Mouse (Mus musculus) thymus, postnatal 14 days (tissue): Measurements from ENCODE around the gene Dennd2a.

Experiments used
- DNase-seq: peaks from one replicate; pipeline ENCODE4 v3.0.0; 2021

Dennd2a gene

GRCm38 (mm10) chr6:39503476-39503875, 54.2 kb downstream of the Dennd2a start:
- no peak for DNase-seq

DNA sequence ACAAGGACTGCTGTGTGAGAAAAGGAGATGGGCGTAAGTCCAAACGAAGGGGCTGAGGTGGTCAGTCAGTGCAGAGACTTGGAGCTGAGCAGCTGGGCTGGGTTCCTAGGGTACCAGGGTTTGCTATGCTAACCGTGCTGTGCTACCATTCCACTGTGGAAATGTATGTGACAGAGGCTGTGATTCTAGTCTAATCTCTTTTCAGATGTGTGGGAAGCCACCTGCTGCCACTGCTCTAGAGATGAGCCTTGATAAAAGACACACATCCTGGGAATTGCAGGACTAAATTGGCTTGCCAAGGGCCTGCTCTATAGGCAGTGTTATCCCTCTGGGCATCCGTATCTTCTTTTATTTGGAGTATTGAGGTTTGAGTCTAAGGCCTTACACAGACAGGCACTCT, 60.5 kb downstream of the Dennd2a start:
- DNase-seq = no peak

GRCm38 (mm10) chr6:39493129-39493714, 64.4 kb downstream of the Dennd2a start:
- DNase-seq = no peak

DNA sequence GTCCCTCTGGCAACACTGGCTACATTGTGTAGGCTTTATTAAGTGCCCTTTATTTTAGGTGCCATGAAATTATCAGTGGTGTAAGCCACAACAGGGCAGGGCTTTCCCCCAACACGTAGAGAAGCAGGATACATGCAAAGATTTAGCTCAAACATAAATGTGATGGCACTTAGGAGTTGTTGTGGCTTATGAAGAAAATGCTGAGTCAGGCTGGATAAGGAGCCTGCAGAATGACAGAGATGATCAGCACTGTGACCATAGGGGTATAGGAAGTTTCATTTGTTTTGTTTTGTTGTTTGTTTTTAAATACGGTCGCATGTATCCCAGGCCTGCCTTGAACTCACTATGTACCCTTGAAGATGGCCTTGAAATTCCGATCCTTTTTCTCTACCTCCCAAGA, 65.5 kb downstream of the Dennd2a start:
- no peak for DNase-seq

DNA sequence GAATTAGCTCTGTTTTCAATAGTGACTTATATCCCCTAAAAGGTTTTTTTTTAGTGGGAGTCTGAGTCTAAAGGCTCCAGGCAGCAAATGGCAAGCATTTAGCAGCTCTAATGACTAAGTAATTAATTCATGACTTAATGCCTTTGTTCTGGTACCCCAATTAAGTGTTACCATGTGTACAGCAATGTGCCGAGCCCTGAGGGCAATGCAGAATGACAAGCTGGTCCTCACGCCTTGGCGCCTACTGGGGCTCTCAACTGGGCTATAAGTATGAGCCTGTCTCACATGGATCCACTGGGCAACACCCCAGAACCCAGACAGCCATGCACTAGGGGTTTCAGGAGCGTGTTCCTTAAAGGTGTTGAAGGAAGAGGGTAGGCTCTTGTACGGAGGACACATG, 66.5 kb downstream of the Dennd2a start:
- no peak for DNase-seq

GRCm38 (mm10) chr6:39488292-39488691, 69.4 kb downstream of the Dennd2a start:
- no peak for DNase-seq

DNA sequence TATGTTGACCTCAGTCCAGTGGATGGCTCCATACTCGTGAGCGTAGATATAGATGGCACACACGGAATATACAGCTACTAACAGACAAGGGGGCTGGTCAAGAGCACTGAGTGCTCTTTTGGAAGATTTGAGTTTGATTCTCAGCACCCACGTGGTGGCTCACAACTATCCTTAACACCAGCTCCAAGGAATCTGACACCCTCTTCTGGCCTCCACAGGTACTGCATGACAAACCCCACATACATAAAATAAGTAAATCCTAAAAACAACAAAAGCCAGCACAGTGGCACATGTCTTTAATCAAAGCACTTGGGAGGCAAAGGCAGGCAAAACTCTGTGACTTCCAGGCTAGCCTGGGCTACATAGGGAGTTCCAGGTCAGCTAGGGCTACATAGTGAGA, 74.0 kb downstream of the Dennd2a start:
- no peak for DNase-seq

GRCm38 (mm10) chr6:39478509-39479150, 79.0 kb downstream of the Dennd2a start:
- DNase-seq = no peak

DNA sequence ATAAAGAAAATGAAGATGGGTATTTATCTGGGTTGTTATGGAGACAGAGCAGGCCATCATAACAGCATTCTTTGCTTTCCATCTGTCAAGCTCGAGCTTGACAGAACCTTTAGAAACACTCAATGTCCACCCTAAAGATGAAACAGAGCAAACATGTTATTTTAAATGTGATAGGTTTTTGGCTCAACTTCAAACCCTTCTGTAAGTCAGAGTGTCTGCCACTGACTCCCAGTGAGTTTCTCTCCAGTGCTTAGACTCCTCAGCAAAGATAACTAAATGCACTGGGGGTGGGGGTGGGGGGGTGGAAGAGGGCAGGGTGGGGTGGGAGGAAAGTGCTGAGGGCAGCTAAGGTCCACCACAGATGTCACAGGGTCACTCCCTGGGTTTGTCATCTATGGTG, 81.0 kb downstream of the Dennd2a start:
- DNase-seq = no peak

DNA sequence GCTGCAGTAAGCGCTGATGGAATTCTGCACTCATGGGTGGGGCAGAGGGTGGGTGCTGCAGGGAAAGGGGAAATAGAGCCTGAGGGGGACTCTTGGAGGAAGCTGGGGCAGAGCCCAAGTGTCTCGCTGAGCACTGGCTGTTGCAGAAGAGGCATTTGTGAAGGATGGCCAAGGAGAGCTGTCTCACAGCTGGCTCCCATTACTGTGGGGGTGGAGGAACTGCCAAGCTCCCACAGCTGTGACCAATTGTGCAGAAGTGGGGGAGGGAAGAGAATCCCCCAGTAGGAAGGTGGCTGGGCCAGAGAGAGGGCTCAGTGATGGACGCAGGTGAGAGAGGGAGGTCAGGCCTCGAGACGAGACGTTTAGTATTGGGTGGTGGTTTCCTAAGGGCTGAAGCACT, 83.2 kb downstream of the Dennd2a start:
- DNase-seq = no peak

- DNase-seq = no peak
Observed at GRCm38 (mm10) chr6:39472837-39473236, 84.8 kb downstream of the Dennd2a start.

- no peak for DNase-seq
Observed at GRCm38 (mm10) chr6:39472271-39472670, 85.4 kb downstream of the Dennd2a start.

DNA sequence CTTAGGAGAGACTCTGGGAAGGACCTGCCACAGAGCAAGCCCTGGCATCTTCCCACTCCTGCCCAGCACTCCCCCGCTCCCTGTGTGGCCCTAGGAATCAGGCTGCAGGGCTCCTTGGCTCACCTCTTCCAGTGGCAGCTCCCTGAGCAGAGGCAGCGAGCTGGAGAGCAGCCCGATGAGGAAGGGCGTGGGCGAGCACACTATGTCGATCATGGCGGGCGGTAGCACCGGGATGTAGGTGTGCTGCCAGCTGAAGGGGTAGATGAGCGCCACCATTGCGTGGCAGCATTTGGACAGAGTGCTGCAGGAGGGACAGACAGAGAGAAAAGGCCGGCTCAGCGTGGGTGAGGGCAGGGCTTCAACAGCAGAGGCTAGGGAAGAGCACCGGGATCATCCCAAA, 87.6 kb downstream of the Dennd2a start:
- DNase-seq = no peak

DNA sequence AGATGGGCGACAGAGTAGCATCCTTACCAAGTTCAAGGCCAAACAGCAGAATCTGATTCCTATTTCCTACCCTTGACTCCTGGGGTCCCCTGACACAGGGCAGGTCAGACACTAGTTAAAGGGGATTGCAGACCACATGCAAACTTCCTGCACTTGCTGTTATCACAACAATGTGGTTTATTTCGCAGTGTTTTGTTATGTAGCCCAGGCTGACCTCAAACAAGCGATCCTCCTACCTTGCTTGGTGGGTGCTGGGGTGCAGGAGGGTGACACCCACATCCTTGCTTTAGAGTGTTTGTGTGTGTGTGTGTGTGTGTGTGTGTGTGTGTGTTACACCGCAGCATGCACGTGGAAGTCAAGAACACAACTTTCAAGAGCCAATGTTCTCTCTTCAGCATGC, 88.2 kb downstream of the Dennd2a start:
- no peak for DNase-seq

GRCm38 (mm10) chr6:39462621-39463538, 94.8 kb downstream of the Dennd2a start:
- DNase-seq = peak; percentile 81

- peak; percentile 45 for DNase-seq
Observed at GRCm38 (mm10) chr6:39460040-39460439, 97.6 kb downstream of the Dennd2a start.

DNA sequence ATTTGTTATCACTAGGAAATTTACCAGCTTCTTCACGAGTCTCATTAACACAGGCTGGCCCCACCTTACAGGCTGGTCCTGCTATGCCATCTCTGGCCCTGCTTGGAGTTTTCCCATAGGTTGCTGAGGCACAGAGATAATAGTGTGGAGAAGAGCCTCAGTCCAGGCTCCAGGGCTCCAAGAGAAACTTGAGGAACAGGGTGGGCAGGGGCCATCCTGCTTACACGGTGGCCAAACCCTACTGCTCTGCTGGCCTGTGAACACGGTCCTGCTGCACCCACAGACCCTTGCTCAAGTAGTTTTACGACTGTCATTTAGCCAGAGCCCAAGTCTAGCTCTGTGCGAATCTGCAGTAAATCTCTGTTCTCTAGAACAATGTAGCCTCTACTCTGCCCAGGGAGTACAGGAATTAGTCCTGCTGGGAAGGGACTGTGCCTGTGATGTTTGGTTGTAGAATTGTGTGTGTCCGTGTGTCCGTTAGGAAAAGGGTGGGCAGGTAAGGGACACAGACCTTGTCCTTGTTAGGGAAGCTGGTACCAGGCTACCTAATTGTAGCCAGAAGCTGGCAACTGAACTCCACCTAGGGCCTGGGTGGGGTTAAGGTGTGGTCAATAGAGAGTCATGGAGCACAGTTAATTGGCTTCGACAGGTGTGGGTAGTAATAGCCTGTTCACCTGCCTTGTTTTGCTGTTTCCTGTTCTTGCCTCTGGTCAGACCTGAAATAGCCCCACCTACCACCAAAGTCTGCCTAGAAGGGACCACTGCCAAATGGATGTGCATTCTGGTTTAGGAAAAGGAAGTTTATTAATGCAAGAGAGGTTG, 102.1 kb downstream of the Dennd2a start:
- DNase-seq = no peak

DNA sequence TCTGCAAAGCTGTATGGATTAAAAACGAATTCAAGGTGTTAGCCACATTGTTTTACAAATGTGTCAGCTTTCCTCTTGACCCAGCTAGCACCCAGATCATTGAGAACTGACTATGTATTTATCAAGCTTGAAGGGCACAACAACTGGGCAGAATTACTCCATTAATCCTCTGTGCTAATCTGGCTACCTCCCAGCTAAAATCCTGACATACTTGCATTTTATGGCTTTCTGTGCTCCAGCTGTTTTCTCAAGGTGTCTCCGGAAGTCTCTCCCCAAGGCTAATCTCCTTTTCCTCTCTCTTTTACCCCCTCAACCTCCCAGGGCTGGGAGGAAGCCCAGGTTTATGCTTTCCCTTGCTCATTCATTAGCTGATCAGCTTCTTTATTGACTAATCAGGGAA, 103.1 kb downstream of the Dennd2a start:
- no peak for DNase-seq

DNA sequence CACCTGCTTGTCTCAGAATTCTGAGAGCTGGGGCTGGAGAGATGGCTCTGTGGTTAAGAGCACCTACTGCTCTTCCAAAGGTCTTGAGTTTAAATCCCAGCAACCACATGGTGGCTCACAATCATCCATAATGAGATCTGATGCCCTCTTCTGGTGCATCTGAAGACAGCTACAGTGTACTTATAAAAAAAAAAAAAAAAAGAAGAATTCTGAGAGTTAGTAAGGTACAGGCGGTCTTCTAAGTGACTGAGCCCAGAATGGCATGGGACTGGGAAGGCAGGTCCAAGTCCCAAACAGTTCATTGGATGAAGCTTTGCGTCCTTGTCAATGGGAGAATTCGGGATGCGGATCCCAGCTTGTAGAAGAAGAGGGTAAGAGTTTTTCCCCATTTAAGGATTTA, 104.1 kb downstream of the Dennd2a start:
- no peak for DNase-seq

DNA sequence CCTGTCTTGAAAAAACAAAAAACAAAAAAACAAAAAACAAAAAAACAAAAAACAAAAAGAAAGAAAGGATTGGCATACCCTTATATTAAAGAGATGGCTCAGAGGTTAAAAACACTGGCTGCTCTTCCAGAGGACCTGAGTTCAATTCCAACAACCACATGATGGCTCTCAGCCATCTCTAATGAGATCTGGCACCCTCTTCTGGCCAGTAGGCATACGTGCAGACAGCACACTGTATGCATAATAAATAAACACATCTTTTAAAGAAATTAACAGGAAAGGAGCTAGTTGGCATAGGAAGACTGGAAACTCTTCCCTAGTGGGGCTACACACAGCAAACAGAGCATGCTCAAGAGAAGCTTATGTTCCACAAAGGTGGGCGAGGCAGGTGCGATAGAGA, 106.6 kb downstream of the Dennd2a start:
- peak; percentile 20 for DNase-seq

- no peak for DNase-seq
Observed at GRCm38 (mm10) chr6:39450580-39450979, 107.1 kb downstream of the Dennd2a start.

DNA sequence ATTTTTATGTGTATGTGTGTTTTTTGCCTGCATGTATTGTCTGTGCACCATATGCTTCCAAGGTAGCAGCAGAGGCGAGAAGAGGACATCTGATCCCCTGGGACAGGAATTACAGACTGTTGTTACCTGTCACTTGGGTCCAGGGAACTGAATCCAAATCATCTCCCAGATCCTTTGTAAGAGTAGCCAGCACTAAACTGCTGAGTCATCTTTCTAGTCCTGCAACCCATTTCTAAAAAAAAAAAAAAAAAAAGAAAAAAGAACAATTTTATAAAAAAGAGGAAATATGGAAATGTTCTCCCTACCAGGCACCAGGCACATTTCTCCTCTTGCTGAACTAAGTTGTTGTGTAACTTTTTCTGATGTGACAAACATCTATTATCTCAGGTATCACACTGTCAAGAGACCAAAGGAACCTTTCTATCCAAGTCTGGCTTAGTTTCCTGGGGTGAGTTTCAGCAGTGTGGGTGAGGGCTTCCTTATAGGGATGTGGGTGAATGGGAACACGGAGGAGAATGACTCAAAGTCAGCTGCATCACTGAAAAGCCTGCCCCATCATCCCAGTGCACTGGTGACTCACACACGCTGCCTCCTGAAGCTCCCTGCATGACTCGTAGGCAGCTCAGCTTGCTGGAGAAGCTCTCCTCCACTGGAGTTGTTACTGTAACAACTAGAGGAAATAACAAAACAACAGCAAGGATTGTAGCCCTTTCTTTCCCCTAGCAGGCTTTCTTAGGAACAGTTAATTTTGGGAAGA, 110.1 kb downstream of the Dennd2a start:
- DNase-seq = no peak
